Mouse (Mus musculus): ENCODE data around the gene Ceacam12. TPM values are rescaled to one million over a fixed set of nuclear protein-coding genes. Genes with fewer than 3 reads are reported as not detected.

Gene Ceacam12
- not detected for total RNA-seq (2023)

GRCm38 (mm10) chr7:18065629-18066028, at the start of gene Ceacam12:
Ceacam12 (plus strand) TSS chr7:18065929.

Other genes with a start within 250 kb of the Ceacam12 start
- not detected for gene Gm5155, start 194.2 kb upstream of the Ceacam12 start, total RNA-seq (2023)
- gene Ceacam11, start 93.8 kb upstream of the Ceacam12 start, total RNA-seq (2023) = not detected
- not detected for gene Ceacam13, start 56.0 kb upstream of the Ceacam12 start, total RNA-seq (2023)
- not detected for gene Igfl3, start 110.6 kb downstream of the Ceacam12 start, total RNA-seq (2023)
- not detected for gene Mill1, start 179.4 kb downstream of the Ceacam12 start, total RNA-seq (2023)

Measured in monocyte, adult 59 days (primary cell).